Mouse (Mus musculus) common myeloid progenitor, adult 5-6 weeks (primary cell): ENCODE results near the gene Necap2. TPM values are rescaled to one million over a fixed set of nuclear protein-coding genes. Genes with fewer than 3 reads are reported as not detected.

ENCODE experiments used
- ATAC-seq: replicated peaks from 2 replicates; pipeline ENCODE4 v1.8.0; 2016; ENCODE audit warnings: low read depth, mild to moderate bottlenecking, moderate TSS enrichment, inconsistent platforms; ENCODE audit not compliant: poor library complexity, severe bottlenecking
- total RNA-seq: library from RNA; stranded (forward); fragments of 200-1000, 187-1606 nt; gene quantifications from 2 replicates; pipeline ENCODE4 v1.2.3, GENCODE M21; 2017

The Necap2 gene
- total RNA-seq, 1 experiment from 2014 or later = 60.3 TPM

DNA sequence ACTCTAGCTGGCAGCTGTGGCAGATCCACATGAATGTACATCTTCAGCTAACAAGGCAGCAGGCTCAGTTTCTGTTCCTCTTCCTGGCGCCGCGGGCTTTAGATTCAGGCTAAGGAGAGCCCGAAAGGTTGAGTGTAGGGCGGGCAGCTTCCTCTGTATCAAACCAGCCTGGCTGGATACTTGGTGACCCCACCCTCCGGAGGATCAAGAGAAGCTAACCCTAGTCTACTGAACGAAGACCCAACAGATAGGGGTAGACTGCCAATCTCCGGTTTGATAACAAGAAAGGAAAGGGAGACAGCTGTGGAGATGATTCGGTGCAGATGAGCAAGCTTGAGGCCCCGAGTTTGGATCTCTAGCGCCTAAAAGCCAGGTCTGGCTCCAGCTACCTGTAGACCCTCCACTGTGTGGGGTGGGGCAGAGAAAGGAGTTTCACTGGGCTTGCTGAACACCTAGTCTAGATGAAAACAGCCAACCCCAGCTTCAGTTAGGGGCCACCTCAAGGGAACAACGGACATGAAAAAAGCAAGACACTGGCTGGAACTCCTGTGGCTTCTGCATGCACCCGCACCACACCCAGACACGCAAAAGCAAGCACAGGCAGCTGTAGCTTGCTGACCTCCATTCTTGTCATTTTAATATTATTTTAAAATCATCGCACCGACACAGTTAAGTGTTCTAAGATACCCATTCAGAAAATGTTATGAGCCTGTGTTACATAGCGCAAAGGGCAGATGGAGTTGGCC lies 1.2 kb downstream of the Necap2 start:
- peak; percentile 56 for ATAC-seq

DNA sequence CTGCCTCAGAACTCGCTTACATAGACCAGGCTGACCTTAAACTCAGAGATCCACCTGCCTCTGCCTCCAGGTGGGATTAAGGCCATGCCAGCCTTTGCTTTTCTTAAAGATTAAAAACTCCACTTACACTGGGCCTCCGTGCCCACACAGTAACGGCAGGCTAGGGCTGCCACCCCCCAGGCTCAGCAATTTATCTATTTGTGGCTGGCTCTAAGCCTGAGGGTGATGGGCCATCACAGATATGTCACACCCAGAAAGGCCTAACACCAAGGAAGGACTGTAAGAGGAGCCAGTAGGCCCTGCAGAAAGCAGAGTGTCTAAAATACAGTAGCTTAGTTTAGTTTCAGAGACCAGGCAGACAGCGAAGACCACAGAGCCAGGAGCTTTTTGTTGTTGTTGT lies 4.0 kb downstream of the Necap2 start:
- ATAC-seq = no peak

DNA sequence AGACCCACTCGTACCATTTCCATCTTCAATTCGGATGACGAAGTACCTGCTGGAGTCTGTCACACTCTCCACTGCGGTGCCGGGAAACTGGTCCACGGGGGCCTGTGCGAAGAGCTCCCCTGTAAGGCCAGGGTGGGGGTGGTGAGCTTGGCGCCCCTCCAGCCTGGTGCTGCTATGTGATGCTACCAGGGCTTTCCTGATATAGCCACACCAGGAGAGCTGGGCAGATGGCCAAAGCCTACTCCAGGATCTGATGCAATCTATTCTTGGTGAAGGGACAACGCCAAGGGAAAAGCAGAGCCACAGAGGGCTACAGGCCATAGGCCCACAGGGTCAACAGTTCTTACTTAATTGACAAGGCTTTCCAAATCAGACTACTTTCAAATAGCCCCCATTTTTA lies 4.5 kb downstream of the Necap2 start:
- no peak for ATAC-seq

DNA sequence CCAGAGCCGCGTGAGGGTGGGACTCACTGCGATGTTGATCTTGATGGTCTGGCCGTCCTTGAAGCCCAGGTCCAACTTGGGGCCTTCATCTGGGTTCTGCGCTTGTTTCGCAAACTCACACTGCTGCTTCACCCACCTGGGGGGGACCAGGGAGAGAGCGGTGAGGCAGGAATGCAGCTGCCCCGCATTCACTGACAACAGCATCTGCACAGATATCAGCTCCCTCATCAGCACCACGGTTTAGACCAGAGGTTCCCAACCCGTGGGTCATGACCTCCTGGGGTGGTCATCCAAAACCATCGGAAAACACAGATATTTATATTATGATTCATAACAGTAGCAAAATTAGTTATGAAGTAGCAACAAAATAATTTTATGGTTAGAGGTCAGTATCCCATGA lies 5.7 kb downstream of the Necap2 start:
- ATAC-seq = no peak

DNA sequence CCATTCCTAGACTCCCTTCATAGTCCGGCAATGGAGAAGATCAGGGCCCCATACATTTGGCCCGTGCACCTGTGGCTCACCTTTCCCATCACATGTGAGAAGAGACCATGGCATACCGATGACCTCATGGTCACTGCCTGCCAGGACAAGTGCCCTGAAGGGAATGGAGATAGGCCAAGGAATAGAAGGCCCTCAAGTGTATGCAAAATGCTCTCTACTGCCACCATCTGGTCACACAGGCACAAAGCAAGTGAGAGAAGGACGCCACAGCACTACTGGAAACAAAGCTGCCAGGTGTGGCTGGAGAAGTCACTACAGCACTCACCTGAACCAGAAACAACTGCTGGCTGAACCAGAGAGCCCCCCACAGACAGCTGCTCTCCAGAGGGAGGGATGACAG lies 8.4 kb downstream of the Necap2 start:
- no peak; the same call in 1 of the 2 replicates for ATAC-seq

DNA sequence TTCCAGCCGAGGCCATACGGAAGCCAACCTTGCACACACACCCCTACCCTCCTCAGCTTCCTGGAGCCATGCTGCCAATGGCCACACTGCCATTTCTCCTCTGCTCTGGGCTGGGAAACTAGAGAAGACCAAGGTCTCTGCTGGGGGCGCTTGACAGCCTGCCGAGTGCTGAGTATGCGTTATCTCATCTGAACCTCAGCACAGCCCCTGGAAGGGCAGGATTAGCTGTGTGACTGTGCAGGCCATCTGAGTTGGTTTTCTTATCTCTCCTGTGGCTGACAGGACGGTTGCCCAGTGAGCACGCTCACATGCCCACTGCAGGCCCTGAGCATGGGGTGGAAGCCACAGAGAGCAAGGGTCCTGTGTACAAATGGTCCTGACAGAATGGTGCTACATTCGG lies 9.5 kb downstream of the Necap2 start:
- peak; percentile 30 for ATAC-seq

DNA sequence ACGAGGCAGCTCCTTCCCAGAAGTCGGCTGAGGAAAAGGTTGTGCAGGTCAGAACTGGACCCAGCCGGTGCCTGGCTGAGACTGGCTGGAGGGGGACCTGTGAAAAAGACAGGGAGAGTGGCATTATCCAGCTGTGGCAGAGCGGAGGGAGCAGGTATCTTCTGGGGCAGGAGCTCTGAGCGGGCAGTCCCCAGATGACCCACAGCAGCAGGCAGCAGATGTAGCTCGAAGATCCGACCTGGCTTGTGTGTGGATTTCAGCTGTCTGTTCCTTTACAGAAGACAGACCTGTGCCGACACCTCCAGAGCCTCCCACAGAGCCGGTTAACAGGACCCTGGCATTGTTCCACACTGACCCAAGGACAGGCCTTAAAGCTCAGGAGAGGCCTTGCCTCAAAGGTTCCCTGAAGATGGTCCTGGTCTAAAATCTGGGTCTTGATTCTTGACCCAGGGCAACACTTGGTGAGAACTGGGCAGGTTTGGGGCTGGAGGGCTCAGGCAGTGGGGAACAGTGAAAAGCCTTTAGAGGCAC lies 10.6 kb downstream of the Necap2 start:
- ATAC-seq = no peak

DNA sequence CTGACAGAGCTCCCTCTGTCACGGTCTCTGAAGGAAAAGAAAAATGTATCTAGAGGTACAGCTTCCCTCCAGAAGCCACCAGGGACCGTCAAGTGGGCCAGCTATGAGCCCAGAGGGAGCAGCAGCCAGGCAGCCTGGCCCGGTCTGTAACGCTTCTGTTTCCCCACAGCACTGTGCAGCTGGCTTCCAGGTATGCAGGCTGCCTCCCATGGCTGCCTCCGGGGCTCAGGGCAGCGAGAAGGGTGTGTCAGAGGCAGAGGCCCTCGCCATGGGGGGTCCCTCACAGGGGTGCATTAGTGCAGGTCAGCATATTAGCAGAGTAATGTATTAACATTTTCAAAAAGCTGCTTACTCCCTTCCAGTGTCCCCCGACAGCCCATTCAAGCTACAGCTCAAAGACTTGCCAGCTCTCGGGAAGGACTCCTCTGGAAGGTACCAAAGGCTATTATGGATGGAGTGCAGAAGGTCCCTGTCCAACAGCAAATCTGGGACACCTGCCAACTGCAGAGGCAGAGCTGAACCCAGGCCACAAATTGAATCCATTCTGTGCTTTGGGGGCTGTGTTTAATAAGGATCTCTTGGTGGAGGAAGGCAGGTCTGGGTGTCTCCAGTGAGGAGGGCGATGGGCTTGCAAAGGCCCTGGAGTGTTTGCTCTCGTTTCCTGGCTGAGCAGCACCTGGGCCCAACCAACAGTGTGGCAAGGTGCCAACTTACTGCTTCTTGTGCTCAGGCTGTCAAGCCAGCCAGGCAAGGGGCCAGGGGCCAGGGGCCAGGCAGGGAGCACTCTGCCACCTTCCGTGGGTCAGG lies 11.2 kb downstream of the Necap2 start:
- no peak for ATAC-seq

DNA sequence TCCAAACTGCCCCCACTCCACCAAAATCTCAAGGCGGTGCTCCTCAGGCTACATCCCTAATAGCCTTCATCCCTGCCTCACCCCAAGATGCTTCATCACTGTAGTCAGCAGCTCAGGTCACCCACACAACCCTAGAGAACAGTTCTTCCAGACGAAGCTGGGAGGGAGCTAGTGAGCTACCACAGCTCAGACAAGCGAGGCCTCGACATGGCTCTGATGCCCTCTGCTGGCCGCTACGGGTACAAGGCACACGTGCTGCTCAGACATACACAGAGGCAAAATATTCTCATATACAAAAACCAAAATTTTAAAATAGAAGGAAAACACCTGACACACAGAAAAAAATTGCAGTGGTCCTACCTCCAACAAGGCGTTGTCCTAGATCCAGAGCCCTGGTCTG lies 13.0 kb downstream of the Necap2 start:
- ATAC-seq = peak; percentile 59

DNA sequence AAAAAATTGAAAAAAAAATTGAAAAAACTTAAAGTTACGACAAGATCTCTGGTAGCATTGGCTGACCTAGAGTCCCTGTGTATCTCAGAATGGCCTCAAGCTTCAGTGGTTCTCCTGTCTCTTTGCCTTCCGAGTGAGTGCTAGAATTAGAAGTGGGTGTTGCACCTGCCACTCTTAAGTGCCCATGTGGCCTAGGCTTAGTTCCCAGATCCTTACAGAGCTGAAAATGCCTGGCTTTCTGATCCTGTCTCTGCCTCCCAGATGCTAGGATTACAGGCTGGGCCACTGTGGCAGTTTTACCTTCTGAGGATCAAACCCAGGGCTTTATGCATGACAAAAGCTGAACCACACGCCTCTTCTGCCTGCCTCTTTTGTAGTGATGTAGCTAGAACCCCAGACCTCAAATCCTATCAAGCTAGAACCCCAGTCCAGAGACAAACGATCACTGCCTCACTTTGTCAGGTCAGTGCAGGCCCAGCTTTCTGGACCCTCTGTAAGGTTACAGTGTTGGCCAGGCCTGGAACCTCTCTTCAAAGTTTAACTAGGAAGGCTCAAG lies 14.0 kb downstream of the Necap2 start:
- no peak for ATAC-seq

DNA sequence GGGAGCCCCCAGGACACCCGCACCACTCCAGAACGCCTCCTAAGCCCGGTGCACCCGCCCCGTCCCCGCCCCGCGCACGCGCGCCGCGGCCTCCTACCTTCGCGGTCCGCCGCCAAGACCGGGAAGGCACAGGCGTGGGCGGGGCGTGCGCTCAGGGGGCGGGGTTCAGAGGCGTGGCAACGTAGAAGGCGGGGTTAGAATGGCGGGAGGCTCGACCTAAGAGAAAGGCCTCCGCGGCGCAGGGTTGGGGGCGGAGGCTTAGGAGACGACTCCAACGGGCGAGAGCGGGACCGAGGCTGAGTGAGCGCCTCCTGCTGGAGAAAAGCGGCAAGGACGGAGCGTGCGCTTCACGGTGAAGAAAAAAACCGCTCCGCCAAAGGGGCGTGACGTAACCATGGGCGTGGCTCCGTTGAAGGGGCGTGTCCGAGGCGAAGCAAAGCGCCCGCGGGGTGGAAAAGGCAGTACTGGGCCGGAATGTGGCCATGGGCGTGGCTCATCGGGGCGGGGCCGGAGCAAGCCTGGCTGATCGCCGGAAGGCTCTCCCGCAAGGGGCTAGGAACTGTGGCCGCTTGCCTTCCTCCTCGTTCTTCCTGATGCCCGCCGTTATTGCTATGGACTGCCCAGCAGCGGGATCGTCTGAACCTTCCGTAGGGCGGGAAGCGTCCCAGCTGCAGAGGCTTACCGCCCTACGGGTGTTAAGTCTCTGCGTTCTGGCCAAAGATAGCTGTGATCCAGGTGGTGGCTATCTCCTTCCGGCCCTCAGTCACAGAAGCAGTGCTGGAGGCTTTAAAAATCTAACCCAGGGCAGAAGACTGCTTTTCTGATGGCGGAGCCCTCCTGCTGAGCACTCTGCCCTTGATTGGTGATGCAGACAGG lies 17.5 kb downstream of the Necap2 start, which contains the start of gene Crocc:
TSS of gene Crocc (minus strand) at position 125 of the 876 bp plus-strand sequence.
- peak; percentile 87 for ATAC-seq

DNA sequence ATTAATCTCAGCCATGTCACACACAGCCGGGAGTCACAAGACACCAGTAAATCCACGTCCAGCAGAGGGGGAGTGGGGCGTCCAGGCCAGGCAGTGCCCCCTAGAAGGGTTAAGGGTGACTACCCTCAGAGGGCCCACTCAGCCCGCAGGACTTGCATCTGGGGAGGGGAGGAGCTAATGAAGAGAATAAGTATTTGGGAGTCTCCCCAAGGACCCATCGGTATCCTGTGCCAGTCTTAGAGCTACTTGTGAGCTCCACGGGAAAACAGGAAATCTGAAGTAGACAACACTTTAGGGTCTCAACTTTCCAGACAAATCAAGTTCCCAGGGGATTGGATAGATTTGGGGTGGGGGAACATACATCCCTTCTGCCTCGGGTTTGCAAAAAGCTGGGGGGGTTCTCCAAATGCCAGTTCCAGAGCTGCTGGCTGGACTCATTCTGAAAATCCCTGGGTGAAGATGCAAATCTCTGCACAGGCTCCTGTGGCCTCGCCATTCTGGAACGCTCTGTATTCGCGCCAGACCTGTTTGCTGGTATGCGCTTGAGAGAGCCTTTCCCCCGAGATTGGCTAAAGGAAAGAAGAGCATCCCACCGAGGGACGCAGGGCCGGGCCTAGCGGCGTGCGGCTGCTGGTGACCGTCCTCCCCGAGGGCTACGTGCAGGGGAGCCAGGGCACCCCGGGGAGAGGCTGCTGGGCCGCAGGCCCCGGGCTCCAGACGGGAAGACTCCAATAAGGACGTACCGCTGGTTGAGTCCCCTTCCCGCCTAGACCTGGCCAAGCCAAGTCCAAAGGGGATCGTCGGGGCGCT lies 18.3 kb downstream of the Necap2 start:
- ATAC-seq = no peak

DNA sequence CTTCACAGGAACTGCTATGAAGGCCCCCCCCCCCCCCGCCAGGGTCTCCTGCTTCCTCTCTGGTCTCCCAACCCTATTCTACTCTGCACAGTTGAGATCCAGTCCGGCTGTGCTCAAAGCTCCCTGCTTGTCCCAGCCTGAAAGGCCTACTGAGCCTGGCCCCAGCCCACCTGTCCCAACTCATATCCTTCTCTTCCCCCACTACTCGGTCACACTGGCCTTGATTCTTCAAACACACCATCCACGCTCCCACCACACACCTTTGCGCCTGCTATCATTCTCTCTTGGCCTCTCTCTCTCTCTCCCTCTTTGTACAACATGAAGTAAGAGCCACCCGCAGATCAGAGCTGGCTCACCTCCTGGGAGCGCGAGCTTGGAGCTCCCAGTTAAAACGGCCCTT lies 19.3 kb downstream of the Necap2 start:
- no peak for ATAC-seq

DNA sequence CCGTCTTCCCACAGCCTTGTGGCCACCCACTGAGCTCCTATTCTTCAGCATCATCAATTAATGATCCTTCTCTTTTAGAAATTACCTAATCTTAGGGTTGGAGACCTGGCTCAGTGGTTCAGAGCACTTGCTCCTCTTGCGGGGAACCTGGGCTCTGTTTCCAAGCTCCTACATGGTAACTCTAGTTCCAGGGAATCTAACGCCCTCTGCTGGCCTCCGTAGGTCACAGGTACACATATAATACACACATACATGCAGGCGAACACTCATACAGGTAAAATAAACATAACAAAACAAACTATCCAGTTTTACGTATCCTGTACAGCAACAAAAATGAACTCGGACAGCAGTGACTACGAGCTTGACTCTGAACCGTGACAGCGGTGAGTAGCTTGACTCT lies 21.2 kb downstream of the Necap2 start:
- no peak for ATAC-seq

DNA sequence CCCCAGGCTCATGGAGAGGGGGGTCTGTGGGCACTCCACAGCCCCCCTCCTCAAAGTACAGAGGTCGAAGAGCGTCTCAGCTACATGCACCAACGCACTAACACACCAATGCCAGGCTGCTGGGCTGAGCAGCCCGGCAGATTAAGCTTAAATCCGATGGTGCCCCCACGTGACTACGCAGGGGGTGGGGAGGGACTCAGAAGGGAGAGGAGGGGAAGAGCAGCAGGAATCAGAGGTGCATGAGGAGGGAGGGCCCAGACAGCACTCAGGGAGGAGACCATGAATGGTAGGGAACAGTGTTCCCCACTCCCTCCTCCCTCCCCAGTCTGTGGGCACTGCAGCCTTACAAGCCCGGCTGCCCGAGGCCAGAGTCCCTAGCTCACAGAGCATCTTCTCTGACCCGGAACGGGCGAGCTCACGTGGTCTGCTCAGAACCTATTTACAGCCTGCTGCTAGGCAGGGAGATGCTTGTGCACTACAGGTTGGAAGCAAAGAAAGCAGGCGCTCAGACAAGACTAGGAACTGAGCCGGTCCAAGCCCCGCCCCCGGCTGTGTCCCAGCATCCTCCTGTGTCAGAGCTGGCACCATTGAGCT lies 24.5 kb downstream of the Necap2 start:
- ATAC-seq = no peak

DNA sequence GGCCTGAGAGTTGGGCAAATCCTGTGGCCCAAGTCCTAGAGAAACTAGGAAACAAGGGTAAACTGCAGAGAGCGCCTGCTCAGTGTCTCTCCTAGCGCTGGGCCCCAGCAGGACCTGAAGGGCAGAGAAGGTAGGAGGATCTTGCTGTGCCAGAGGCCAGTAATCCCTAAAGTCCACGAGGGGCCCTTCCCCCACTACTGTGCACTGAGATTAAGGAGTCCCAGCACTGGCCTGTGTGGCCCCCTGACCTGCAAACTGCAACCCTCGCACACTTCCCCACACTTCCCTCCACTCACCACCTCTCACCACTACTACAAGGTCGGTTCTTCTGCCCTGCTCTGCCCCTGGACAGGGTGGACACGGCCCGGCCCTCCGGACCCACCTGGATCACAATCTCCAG lies 25.0 kb downstream of the Necap2 start:
- no peak for ATAC-seq

DNA sequence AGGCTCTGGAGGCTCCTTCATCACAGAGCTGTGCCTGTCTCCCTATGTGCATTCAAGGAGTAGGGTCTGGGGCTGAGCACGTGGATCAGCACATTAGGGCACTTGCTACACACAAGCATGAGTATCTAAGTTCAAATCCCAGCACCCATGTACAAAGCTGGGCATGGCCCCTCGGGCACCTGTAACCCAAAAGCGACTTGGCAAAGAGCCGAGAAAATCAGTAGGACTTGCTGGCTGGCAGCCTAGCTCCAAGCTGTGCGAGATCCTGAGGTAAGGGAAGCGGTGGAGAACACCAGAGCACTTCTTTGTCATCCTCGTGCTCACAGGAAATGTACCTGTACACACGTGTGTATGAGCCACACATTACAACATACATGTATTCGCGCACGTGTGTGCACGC lies 25.7 kb downstream of the Necap2 start:
- no peak for ATAC-seq

DNA sequence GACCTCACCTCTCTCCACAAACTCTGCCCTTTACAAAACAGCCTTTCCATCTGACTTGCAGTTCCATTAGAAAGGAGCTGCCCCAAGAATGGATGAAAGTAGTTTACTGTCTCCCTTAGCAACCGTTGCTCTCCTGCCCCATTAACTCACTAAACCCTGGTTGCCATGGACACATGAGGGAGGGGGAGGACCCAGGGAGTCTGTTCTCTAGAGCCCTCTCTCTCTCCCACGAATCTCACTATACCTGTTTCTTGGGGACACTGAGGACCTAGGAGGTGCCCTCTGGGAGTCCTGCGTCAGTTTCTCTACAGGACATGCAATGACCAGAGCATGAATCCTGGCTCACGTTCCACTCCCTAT lies 28.7 kb downstream of the Necap2 start:
- no peak for ATAC-seq
